Mouse (Mus musculus) heart, adult 9 months (tissue): Measurements from ENCODE around the gene Cbarp.

ENCODE experiments used
- DNase-seq, 2 experiments: peaks; one replicate each; pipeline ENCODE4 v3.0.0; 2022; ENCODE audit warnings: low spot score in 2 of 2

The Cbarp gene

DNA sequence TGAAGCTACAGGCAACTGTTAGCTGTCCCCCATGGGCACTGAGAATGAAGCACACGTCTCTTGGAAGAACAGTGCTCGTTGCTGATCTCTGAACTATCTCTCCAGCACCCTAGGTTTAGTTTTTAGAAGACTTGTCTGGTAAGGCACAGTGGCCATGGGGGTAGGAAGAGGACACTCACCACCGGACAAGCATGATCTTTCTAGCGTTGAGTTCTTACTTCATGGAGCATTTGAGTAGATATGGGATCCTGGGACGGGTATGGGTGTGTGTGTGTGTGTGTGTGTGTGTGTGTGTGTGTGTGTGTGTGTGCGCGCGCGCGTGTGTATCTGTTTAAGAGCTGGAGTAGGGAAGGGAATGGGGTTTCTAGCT is at the start of gene Cbarp:
TSS of gene Cbarp (minus strand) at position 170 of the 370 bp plus-strand sequence.
- no peak for DNase-seq

DNA sequence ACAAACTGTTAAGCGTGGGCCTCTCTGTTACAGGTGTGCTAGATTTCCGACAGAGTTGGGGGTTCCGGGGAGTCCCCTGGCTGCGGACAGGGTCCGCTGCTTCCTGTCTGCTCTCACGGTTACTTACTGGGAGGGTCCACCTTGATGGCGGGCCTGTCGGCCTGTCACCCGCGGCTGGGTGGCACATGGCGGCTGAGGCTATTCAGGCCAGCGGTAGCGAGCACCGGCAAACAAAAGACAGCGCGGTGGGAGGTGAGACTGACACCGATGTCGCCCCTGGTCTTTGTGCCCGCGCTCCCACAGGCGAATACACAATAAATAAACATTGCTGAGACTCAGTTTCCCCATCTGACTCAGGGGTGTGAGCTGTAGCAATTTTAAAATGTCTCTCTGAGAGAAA is 49.4 kb upstream of the Cbarp start:
- no peak for DNase-seq

DNA sequence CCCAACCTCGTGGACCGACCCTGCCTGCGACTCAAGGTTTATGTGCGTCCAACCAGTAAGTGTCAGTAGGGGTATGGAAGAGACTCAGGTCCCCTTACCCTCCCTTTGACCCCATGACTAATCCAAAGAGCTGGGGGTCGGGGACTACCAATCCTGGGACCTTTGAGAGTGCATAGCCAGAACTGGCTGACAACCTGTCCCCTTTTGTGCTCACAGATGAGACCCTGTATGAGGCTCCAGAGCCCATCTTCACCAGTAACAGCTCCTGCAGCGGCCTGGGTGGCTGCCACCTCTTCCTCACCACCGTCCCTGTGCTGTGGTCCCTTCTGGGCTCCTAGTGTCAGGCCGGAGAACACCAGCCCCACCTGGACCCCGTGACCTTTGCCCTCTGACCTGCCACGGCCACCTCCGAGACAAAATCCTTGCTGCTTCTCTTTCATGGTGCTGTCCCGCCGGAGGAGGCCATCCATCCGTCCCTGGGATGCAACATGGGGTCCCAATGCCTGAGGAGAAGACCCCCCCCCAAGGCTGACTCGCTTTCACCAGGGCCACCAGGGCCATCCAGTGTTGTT is 47.9 kb upstream of the Cbarp start:
- DNase-seq, result no peak

DNA sequence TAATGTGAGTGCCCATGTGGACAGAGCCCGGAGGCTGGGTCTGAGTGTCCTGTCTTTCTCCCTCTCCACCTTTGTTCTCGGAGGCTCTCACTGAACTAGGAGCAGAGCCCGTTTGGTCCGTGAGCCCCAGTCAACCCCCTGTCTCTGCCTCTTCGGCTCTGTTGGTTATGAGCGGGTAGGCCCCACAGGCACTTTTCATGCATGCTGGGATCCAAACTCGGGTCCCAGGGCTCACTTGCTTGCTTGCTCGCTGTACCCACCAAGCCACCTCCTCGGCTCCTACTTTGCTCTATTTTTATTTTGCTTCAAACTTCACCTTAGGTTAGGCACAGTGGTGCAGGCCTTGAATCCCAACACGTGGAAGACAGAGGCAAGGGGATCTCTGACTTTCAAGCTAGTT is 47.1 kb upstream of the Cbarp start:
- DNase-seq, result no peak

- DNase-seq, result no peak
These were observed 46.0 kb upstream of the Cbarp start for GRCm38 (mm10) chr10:80186649-80187048.

DNA sequence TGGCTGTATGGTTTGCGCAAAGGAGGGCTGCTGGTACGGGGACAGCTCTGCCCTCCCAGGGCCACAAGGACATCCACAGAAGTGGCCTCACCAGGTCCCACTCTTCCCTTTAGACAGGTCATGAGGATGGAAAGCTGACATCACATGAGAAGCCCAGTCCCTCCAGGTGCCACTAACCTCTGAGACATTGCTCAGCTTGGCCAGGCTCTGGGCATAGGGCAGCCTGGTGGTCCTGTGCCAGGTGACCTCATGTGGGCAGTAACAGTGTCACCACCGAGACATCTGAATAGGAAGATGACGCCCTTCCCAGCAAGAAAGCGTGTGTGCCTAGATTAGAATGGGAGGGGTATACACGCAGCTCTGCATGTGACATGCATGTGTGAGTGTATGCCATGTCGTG is 41.9 kb upstream of the Cbarp start:
- no peak for DNase-seq

GRCm38 (mm10) chr10:80180823-80181222 is 40.2 kb upstream of the Cbarp start:
- no peak for DNase-seq

DNA sequence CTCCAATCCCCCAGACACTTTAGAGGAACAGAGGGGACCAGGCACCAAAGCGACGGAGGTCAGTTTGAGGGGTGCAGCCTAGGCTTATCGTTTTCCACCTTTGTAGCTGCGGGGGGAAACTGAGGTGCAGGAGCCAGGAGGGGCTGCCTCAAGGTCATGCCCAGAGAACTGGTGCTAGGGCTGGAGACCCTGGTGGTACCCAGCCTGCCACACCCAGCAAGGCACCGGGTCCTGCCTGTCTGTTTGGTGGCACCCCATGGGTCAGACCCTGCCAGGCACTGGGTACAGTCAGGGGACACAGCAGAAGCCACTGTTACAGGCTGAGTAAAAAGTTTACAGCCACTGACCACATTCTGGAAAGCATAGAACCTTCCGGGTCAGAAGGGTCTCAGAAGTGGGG is 39.7 kb upstream of the Cbarp start:
- no peak for DNase-seq

DNA sequence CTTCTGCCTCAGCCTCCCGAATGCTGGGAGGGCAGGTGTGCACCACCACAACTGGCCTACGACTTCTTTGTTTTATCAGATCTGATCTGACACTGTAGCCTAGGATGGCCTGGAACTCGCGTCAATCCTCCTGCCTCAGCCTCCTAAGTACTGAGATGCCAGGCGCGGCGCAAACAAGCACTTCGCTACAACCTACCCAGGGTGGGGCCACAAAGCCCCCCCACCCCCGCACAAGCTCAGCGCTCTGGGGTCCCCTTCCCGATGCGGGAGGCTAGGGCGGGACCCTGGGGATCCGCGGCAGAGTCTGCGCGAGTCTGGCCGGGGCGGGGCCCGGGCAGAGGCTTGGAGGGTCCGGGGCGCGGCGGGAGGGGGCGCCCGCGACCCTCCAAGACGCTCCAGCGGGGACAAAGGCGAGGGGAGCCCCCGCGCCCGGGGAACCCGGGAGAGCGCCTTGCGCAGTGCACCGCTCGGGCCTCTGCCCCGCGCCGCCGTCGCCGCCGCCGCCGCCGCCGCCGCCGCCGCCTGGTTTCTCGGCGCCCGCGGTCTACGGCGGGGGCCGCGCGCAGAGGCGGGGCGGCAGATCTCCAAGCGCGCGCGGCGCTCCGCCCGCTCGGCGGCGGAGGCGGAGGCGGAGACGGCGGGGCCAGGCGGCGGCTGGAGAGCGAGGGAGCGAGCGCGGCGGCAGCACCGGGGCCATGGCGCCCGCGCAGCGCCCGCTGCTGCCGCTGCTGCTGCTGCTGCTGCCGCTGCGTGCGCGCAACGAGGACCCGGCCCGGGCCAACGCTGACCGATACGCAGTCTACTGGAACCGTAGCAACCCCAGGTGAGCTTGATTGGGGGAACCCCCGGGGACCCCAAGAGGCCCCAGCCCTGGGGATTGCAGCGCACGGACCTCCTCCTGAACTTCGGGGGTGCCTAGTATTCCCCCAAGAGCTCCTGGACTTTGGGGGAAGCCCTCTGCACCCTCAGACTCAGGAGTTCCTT is 38.7 kb upstream of the Cbarp start, which contains the start of gene Efna2:
TSS of gene Efna2 (plus strand) at position 415 of the 984 bp plus-strand sequence.
- no peak for DNase-seq

DNA sequence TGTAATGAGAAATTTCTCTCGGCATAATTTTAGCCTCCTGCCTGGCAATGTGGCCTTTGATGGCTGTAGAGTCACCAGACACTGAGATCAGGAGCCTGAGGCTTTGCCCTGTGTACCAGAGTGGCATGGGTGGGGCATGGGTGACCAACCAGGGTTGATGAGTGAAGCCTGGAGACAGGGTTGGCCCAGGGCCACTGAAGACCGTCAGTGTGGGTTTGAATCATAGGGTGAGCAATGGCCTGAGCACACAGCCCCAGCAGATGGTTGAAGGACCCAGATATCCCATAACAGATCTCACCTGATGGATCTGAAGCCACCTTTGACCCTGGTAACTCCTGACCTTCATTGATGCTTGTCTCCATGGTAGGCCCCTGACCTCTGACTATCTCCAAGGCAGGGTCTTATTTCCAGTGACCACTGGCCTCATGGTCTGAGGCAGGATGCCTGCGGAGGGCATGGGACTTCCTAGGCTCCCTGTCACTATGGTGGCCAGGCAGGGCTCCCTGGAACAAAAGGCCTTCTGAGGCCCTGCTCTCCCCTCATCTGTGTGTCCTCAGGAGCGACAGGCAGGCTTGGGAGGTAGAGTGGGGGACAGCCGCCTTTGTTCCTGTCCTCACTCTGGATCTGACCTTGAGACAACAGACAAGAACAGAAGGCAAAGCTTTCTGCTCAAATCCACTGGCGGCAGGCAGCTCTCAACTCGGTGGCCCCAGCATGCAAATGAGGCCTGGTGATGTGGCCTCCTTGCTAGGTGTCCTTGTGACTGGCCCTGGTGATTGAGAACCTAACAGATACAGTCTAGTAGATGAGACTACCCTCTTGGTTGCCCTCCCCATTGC is 37.0 kb upstream of the Cbarp start:
- DNase-seq, result no peak

GRCm38 (mm10) chr10:80176270-80176834 is 35.7 kb upstream of the Cbarp start:
- DNase-seq, result no peak

GRCm38 (mm10) chr10:80175536-80176269 is 35.1 kb upstream of the Cbarp start:
- peak in 1 of 2 experiments; percentile 28 for DNase-seq

DNA sequence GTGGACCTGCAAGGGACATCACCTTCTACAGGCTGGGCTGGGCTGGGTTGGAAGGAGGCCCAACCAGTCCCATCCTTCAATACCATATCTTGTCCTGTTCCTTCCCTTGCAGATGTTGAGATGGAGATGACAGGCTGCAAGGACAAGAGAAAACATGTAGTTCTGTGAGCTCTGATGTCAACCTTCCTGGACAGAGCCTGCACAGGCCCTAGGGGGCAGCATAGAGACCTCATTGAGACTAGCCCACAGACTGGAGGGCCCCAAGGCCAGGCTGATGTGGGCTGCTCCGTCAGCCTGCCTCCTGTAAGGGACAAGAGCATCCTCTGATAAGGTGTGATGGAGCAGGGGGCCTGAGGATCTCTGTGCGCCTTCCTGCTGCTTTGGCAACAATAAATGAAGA is 34.1 kb upstream of the Cbarp start:
- DNase-seq, result peak in 1 of 2 experiments; percentile 13

- DNase-seq, result peak in 1 of 2 experiments; percentile 19
These were observed 33.5 kb upstream of the Cbarp start for GRCm38 (mm10) chr10:80173955-80174640.

DNA sequence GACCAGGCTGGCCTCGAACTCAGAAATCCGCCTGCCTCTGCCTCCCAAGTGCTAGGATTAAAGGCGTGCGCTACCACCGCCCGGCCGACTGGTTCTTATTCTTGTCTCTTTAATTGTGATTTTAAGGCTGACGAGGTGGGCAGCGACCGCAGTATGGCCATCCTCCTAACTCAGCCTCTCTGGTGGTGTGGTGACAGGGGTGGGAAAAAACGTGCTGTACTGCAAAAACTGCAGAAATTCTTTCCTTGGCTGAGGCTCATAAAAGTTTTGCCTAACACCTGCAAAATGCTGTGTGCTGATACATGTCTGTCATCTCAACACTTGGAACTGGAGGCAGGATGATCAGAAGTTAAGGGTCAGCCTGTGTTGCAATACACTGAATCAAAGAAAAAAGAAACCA is 32.7 kb upstream of the Cbarp start:
- peak in 1 of 2 experiments; percentile 45 for DNase-seq

DNA sequence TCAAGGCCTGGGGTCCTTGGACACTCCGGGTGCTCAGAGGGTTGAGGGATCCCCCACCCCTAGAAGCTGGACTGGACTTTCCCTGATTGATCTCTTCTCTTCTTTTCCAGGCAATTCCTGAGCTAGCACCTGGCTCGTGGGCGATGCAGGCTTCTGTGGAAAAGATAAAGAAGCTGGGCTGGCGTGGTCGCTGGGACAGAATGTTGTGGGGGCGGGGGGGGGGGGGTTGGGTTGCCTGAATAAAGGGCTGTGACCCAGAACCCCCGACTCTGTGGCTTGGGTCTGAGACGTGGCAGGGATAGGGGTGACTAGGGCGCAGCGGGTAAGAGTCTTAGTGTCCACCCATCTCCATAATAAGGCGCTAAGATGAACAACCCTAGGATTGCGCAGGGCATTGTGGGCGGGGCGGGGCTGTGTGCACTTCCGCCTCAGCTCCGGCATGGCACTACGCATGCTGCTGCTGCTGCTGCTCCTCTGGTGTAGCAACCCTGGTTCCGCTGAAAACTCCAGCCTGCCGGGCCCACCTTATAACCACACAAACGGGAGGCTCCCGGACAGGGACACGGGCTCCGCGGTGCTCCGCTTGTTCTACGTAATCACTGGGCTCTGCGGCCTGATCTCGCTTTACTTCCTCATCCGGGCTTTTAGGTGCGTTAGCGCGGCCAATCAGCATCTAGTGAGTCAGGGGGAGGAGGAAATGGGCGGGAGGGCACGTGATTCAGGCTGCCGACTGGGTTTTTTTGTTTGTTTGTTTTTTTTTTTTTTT is 32.1 kb upstream of the Cbarp start, which contains the start of gene 1600002K03Rik:
TSS of gene 1600002K03Rik (plus strand) at position 418 of the 766 bp plus-strand sequence.
- peak; percentile 94 to 95 for DNase-seq

GRCm38 (mm10) chr10:80171760-80172526 is 31.3 kb upstream of the Cbarp start:
- peak in 1 of 2 experiments; percentile 49 for DNase-seq

- no peak for DNase-seq
These were observed 30.6 kb upstream of the Cbarp start for GRCm38 (mm10) chr10:80171252-80171651.

- DNase-seq, result peak in 1 of 2 experiments; percentile 17
These were observed 30.0 kb upstream of the Cbarp start for GRCm38 (mm10) chr10:80170601-80171021.
